Mouse (Mus musculus) stomach, adult 2 months (tissue): ENCODE measurements around the gene 5730455P16Rik. TPM values are rescaled to one million over a fixed set of nuclear protein-coding genes. Genes with fewer than 3 reads are reported as not detected.

Source experiments
- polyA plus RNA-seq: library from polyadenylated mRNA; depleted of rRNA; stranded (reverse); fragments of >200 nt; gene quantifications from 2 replicates; pipeline ENCODE4 v1.2.3, GENCODE M21; 2012; rRNA removed

The 5730455P16Rik gene
- 0.41 and 0.74 TPM in 2 replicates for polyA plus RNA-seq

GRCm38 (mm10) chr11:80377712-80378451 lies at the start of gene 5730455P16Rik:
5730455P16Rik (minus strand) TSS chr11:80378034.

GRCm38 (mm10) chr11:80383019-80383625 lies 5.3 kb upstream of the 5730455P16Rik start, which contains the start of gene Zfp207:
Zfp207 (plus strand) TSS chr11:80383279.

Other genes starting within 250 kb of the 5730455P16Rik start
- 0.67 and 0.82 TPM in 2 replicates for gene Tefm, start 235.9 kb downstream of the 5730455P16Rik start, polyA plus RNA-seq
- 2.7 and 5.4 TPM in 2 replicates for gene Adap2, start 223.9 kb downstream of the 5730455P16Rik start, polyA plus RNA-seq
- 1.9 and 2.2 TPM in 2 replicates for gene Rnf135, start 194.2 kb downstream of the 5730455P16Rik start, polyA plus RNA-seq
- gene Rhot1, start 169.0 kb downstream of the 5730455P16Rik start, polyA plus RNA-seq: 1.5 and 2.1 TPM in 2 replicates
- 1.0 and 1.3 TPM in 2 replicates for gene Rhbdl3, start 77.1 kb downstream of the 5730455P16Rik start, polyA plus RNA-seq
- gene Zfp207, start 5.2 kb upstream of the 5730455P16Rik start, polyA plus RNA-seq: 24.1 and 27.3 TPM in 2 replicates
- gene Psmd11, start 50.6 kb upstream of the 5730455P16Rik start, polyA plus RNA-seq: 7.0 and 8.8 TPM in 2 replicates
- 0.77 and 0.83 TPM in 2 replicates for gene Cdk5r1, start 99.0 kb upstream of the 5730455P16Rik start, polyA plus RNA-seq